In the genomic region with DNA sequence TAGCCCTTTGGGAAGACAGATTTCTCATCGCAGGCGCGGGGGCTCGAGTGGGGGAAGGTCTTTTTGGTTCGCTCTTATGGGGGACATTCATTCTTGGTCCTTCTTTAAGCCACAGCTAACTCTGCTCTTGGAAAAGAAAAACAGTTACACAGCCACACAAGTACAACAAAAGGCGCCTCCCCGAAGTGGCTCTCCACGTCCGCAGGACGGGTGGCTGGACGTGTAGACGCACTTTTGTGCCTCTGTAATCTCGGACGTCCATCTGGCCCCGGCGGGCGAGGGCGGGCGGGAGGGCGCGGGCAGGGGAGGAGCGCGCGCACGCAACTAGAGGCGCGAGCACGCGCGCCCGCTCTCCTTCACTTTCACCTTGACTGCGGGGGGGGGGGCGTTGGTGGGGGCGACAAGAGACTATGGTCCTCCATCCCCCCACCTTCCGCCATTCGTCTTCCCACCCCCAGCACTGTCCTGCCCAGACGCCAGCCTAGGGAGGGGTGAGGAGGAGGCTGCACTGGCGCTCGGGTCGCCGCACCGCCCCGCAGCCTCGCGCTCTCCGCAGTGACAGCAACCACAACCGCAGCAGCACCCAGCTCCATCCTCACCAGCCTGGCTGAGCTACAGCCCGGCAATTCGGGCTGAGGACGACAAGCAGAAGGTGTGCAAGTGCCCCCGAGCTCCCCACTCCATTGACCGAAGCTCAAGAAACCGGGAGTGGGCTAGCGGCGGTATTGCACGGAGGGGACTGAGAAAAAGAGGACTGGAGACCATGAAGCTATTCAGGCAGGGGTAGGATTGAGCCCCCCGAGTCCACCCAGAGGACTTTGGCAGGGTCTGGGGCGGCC, we compare ENCODE assay signal across 8 mouse cellular contexts.
A peak's percentile ranks its signal among the peaks of the same experiment; 100 is the strongest.
DNase-seq lines count a peak whose midpoint lies in the region; ATAC-seq and TF ChIP-seq lines count a peak whose summit lies in the region.

No protein-coding gene starts in this region.

- peak overlapping the region; percentile 78 for H3K4me2 ChIP-seq in lung, embryonic 16.5 days (ENCODE audit: low read depth, low read length)
- peak overlapping the region; percentile 96 for H3K4me2 ChIP-seq in forebrain, embryonic 14.5 days (ENCODE audit: low read length)
- peak overlapping the region; percentile 82 for H3K4me2 ChIP-seq in limb, embryonic 14.5 days (replicated peaks; ENCODE audit: low read depth, low read length, severe bottlenecking)

- no peak for TF ChIP-seq POLR2A in limb, embryonic 14.5 days (IDR thresholded peaks at IDR 0.05; ENCODE audit: borderline replicate concordance, extremely low read depth, insufficient read depth, insufficient read length)

- peak; percentile 20 for DNase-seq in CD4-positive, CD25-positive, alpha-beta regulatory T cell, adult 2 months (ENCODE audit: low read depth, low spot score)
- no peak for DNase-seq in lung, postnatal 25 days (ENCODE audit: low spot score)
- peak; percentile 75 for DNase-seq in forebrain, embryonic 14.5 days (ENCODE audit: low spot score)
- no peak for DNase-seq in limb, embryonic 14.5 days (ENCODE audit: low spot score)
- peak; percentile 90 for DNase-seq in retina, postnatal 1 day
- no peak for DNase-seq in ovary, postnatal 14 days (ENCODE audit: low spot score)

- under 1% methylated on average over 58 of the region's 58 CpGs for WGBS in lung, embryonic 16.5 days
- under 1% methylated on average over 55 of the region's 58 CpGs for WGBS in forebrain, embryonic 14.5 days
- WGBS in limb, embryonic 14.5 days = under 1% methylated on average over 45 of the region's 58 CpGs

- ATAC-seq in CD4-positive, CD25-positive, alpha-beta regulatory T cell, adult 4 months = no peak
- ATAC-seq in lung, embryonic 16.5 days (ENCODE audit: low read depth) = no peak
- ATAC-seq in forebrain, embryonic 14.5 days = peak; percentile 47
- ATAC-seq in limb, embryonic 14.5 days (ENCODE audit: low FRiP score, low read depth) = no peak; the same call in 1 of the 2 replicates

- no peaks in the 10 kb centered on the region for H3K9me3 ChIP-seq in lung, embryonic 16.5 days (ENCODE audit: control insufficient read depth, low read length)
- H3K9me3 ChIP-seq in forebrain, embryonic 14.5 days (replicated peaks; ENCODE audit: control insufficient read depth, low read length) = no peaks in the 10 kb centered on the region
- H3K9me3 ChIP-seq in limb, embryonic 14.5 days (ENCODE audit: control insufficient read depth, low read length) = no peaks in the 10 kb centered on the region

- H3K4me1 ChIP-seq in lung, embryonic 16.5 days (replicated peaks; ENCODE audit: control insufficient read depth, insufficient read depth, low read length) = peaks cover 15% of the 10 kb centered on the region
- peaks cover 22% of the 10 kb centered on the region for H3K4me1 ChIP-seq in forebrain, embryonic 14.5 days (ENCODE audit: control insufficient read depth, insufficient read depth, low read length)
- H3K4me1 ChIP-seq in limb, embryonic 14.5 days (ENCODE audit: control insufficient read depth, insufficient read depth, low read length) = peaks cover 10% of the 10 kb centered on the region

- H3K27ac ChIP-seq in lung, embryonic 16.5 days (ENCODE audit: low read length) = no peak overlapping the region
- peak overlapping the region; percentile 100 for H3K27ac ChIP-seq in forebrain, embryonic 14.5 days (ENCODE audit: low read depth, low read length)
- H3K27ac ChIP-seq in limb, embryonic 14.5 days (replicated peaks; ENCODE audit: low read depth, low read length) = no peak overlapping the region

- peaks cover 79% of the 10 kb centered on the region for H3K27me3 ChIP-seq in lung, embryonic 16.5 days (ENCODE audit: control insufficient read depth, insufficient read depth, low read depth, low read length)
- no peaks in the 10 kb centered on the region for H3K27me3 ChIP-seq in forebrain, embryonic 14.5 days (replicated peaks; ENCODE audit: control insufficient read depth, insufficient read depth, low read length)
- peaks cover 91% of the 10 kb centered on the region for H3K27me3 ChIP-seq in limb, embryonic 14.5 days (ENCODE audit: control insufficient read depth, insufficient read depth, low read length)

- no peak overlapping the region for H3K9ac ChIP-seq in lung, embryonic 16.5 days (ENCODE audit: low read length)
- H3K9ac ChIP-seq in forebrain, embryonic 14.5 days (ENCODE audit: low read length) = peak overlapping the region; percentile 99
- peak overlapping the region; percentile 32; the same call in 1 of the 2 replicates for H3K9ac ChIP-seq in limb, embryonic 14.5 days (ENCODE audit: low read depth, low read length, severe bottlenecking)

- peak overlapping the region; percentile 54 for H3K4me3 ChIP-seq in lung, embryonic 16.5 days (ENCODE audit: low read length)
- H3K4me3 ChIP-seq in forebrain, embryonic 14.5 days (ENCODE audit: low read depth, low read length) = peak overlapping the region; percentile 79
- H3K4me3 ChIP-seq in limb, embryonic 14.5 days (replicated peaks; ENCODE audit: low read length) = peak overlapping the region; percentile 48

- no peaks in the 10 kb centered on the region for H3K36me3 ChIP-seq in lung, embryonic 16.5 days (ENCODE audit: control insufficient read depth, insufficient read depth, low read length)
- peaks cover 20% of the 10 kb centered on the region for H3K36me3 ChIP-seq in forebrain, embryonic 14.5 days (ENCODE audit: control insufficient read depth, insufficient read depth, low read length)
- no peaks in the 10 kb centered on the region for H3K36me3 ChIP-seq in limb, embryonic 14.5 days (ENCODE audit: control insufficient read depth, insufficient read depth, low read length)

Comparison
In these comparisons a context has a peak if more than half of its experiments do, and no peak if none do; other contexts are left out.
1. DNase-seq: peak in CD4-positive, CD25-positive, alpha-beta regulatory T cell, adult 2 months (single experiment), forebrain, embryonic 14.5 days (single experiment) and retina, postnatal 1 day (single experiment); none in lung, postnatal 25 days (single experiment), limb, embryonic 14.5 days (single experiment) and ovary, postnatal 14 days (single experiment).
2. Peak in every context shown above with its lines, with median percentiles within 50 percentile points of each other: H3K4me2 ChIP-seq and H3K4me3 ChIP-seq.